Mouse (Mus musculus): ENCODE results near the gene Ccser1. TPM values are rescaled to one million over a fixed set of nuclear protein-coding genes. Genes with fewer than 3 reads are reported as not detected.
"Not testable (repeated sequence)": the region's sequence is repeated elsewhere in the genome, so short reads cannot be mapped to it uniquely, and the experiment has no call there.

Gene Ccser1
- polyA plus RNA-seq, 1 experiment, result 5.3 TPM

DNA sequence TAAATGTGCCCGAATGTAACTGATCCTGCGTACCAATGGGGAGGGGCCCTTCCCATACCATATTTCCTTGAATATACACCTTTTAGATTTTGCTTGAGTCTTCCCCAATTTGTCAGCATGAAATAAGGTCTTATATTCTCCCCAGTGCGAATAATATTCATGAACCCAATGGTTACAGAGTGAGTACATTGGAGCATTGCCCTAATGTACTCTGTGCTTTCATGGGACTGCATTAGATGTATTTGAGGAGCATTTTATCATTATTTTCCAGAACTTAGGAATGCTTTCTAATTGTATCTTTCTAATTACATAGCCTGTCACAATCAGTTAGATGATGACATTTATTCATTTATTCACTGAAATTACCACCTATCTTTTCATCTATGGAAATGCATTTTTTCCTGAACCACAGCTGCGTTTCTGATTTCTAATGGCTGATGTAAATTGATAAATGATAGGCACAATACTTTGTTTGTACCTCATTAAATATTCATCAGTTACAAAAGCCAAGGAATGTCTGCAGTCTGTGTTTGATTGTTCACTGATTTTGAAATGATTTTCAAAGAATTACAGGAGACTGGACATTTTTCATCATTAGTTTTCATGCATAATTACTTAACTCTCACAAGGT lies 67.8 kb downstream of the Ccser1 start:
- Histone ChIP-seq H3K4me1 (ENCODE audit: control insufficient read depth, insufficient read depth, low read length) (no peaks in the 10 kb centered on the region; the same call in 1 of the 2 replicates), H3K27ac (ENCODE audit: insufficient read depth, low read length) (no peak overlapping the region), H3K4me3 (ENCODE audit: insufficient read depth, low read length) (no peak overlapping the region)
- TF ChIP-seq POLR2A (IDR thresholded peaks at IDR 0.05; ENCODE audit: low read depth, low read length) (no peak), CTCF (IDR thresholded peaks at IDR 0.05; ENCODE audit: borderline replicate concordance, insufficient read depth, low read length) (no peak)

DNA sequence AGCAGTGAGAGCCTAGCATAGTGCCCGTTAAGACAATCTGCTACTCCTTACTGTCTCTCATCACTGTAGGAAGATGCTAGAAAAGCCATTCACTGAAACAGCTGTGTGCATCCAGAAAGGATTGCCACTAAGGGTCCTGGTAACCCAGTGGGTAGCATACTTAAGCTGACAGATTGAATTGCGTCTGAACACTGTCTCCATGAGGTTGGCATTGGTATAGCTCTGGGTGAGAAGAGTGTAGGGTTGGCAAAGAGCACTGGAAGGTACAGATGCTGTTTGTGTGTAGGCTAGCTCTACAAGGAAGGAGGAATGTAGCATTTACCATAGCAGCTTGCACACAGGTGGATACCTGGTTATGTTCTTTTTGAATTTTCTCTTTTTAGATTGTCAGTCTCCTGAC lies 68.6 kb downstream of the Ccser1 start:
- Histone ChIP-seq H3K4me3 (ENCODE audit: insufficient read depth, low read length) (no peak overlapping the region), H3K4me1 (ENCODE audit: control insufficient read depth, insufficient read depth, low read length) (no peaks in the 10 kb centered on the region; the same call in 1 of the 2 replicates), H3K27ac (ENCODE audit: insufficient read depth, low read length) (no peak overlapping the region)
- TF ChIP-seq POLR2A (IDR thresholded peaks at IDR 0.05; ENCODE audit: low read depth, low read length), result no peak
- TF ChIP-seq CTCF (IDR thresholded peaks at IDR 0.05; ENCODE audit: borderline replicate concordance, insufficient read depth, low read length), result no peak

DNA sequence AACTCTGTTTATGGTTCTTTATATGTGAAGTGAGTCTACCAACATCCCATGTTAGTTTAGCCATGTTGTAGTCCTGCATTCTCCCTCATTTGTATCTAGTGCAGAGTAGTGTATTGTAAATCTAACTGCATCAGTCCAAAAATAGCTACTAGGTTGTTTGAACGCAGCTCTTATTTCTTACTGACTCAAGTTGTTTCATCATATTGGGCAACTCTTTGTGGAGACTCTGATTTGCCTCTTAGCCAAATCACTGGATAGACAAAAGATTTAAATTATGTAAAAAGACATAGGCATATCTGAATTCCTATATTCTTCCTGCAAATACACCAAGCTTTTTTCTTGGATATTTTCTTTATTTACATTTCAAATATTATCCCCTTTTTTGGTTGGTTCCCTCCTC lies 71.1 kb downstream of the Ccser1 start:
- Histone ChIP-seq H3K27ac (ENCODE audit: insufficient read depth, low read length) (no peak overlapping the region), H3K4me3 (ENCODE audit: insufficient read depth, low read length) (no peak overlapping the region), H3K4me1 (ENCODE audit: control insufficient read depth, insufficient read depth, low read length) (no peaks in the 10 kb centered on the region; the same call in 1 of the 2 replicates)
- no peak for TF ChIP-seq POLR2A (IDR thresholded peaks at IDR 0.05; ENCODE audit: low read depth, low read length)
- TF ChIP-seq CTCF (IDR thresholded peaks at IDR 0.05; ENCODE audit: borderline replicate concordance, insufficient read depth, low read length), result no peak

DNA sequence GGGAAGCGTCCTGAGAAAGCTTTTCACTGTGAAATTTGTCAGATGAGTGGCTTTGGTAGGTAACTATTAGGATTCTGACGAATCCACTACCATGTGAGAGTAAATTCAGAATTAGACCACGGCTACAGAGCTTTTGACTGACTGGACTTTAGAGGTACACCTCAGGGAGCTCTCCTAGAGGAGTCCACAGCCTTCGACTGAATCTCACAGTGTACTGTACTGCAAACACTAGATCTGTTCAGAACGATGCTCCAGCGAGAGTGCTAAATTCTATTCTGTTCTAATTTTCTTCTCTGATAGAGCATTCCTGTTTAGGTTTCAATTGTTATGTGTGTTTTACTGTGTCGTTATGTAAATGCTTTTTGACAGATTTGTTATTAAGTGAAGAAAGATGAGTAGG lies 72.8 kb downstream of the Ccser1 start:
- no peak overlapping the region for H3K27ac ChIP-seq (ENCODE audit: insufficient read depth, low read length)
- no peaks in the 10 kb centered on the region for H3K4me1 ChIP-seq (ENCODE audit: control insufficient read depth, insufficient read depth, low read length)
- no peak overlapping the region for H3K4me3 ChIP-seq (ENCODE audit: insufficient read depth, low read length)
- TF ChIP-seq POLR2A (IDR thresholded peaks at IDR 0.05; ENCODE audit: low read depth, low read length) (no peak), CTCF (IDR thresholded peaks at IDR 0.05; ENCODE audit: borderline replicate concordance, insufficient read depth, low read length) (no peak)

DNA sequence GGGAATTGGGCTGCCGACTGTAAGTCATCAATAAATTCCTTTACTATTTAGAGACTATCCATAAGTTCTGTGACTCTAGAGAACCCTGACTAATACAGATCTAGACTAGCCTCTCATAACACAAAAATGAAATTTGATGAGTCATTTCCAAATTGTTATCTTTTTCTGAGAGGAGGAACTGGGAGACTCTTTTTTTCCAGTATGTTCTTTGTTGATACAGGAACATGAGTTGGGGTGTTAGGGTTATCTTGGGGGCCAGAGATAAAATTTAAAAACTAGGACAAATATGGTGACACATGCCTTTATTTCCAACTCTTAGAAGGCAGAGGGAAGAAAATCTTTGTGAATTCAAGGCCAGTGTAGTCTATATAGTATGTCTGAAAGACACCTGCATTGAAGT lies 75.8 kb downstream of the Ccser1 start:
- H3K4me3 ChIP-seq (ENCODE audit: insufficient read depth, low read length); H3K27ac ChIP-seq (ENCODE audit: insufficient read depth, low read length); H3K4me1 ChIP-seq (ENCODE audit: control insufficient read depth, insufficient read depth, low read length): not testable (repeated sequence)

DNA sequence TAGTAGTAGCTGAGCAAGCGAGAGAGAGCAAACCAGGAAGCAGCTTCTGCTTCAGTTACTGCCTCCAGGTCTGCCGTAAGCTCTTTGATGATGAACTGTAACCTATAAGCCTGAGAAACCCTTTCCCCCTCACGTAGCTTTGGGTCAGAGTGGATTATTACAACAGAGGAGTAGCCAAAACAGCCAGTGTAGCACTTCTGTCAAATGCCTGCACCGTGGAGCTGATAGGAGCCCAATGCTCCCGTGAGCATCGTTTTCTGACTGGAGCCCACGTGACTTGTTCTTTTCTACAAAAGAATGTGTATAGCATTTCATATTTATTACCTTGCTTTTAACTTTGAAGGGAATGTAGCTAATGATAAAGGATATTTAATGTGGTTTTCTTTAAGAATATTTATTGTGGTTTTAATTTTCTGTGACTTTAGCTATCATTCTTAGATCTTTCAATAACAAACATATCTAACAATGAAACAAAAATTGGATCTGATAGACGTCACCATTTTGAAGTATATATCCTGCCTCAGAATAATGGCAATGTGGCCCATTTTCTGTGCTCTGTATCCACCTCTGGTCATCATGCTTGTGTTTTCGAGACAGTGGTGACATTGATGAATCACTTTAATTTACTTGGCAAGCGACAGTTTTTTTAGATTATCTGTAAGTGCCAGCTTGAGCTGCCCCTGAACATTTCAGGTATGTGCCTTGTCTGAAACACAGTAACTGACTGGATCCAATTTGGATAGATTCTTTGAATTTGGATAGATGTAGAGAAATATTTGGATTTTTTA lies 78.9 kb downstream of the Ccser1 start:
- Histone ChIP-seq H3K27ac (ENCODE audit: insufficient read depth, low read length) (no peak overlapping the region), H3K4me1 (ENCODE audit: control insufficient read depth, insufficient read depth, low read length) (no peaks in the 10 kb centered on the region), H3K4me3 (ENCODE audit: insufficient read depth, low read length) (no peak overlapping the region)
- TF ChIP-seq POLR2A (IDR thresholded peaks at IDR 0.05; ENCODE audit: low read depth, low read length) (no peak), CTCF (IDR thresholded peaks at IDR 0.05; ENCODE audit: borderline replicate concordance, insufficient read depth, low read length) (no peak)

DNA sequence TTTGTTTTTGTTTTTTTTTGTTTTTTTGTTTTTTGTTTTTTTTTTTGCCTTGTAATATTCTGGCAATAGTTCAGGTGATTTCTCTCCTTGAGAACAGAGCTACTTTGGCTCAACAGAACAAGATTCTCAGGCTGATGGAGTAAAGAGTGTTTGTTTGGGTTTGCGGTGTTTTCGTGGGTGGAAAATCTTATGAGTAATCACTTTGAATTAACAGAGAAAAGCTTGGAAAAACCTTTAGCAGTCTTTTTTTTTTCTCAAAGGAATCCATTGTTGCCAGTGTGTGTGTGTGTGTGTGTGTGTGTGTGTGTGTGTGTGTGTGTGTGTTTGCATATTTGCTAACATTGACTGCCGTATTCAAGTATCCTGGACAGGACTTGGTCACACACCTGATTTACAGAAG lies 81.3 kb downstream of the Ccser1 start:
- Histone ChIP-seq H3K4me1 (ENCODE audit: control insufficient read depth, insufficient read depth, low read length) (no peaks in the 10 kb centered on the region), H3K4me3 (ENCODE audit: insufficient read depth, low read length) (no peak overlapping the region), H3K27ac (ENCODE audit: insufficient read depth, low read length) (no peak overlapping the region)
- TF ChIP-seq POLR2A (IDR thresholded peaks at IDR 0.05; ENCODE audit: low read depth, low read length) (no peak), CTCF (IDR thresholded peaks at IDR 0.05; ENCODE audit: borderline replicate concordance, insufficient read depth, low read length) (no peak)

DNA sequence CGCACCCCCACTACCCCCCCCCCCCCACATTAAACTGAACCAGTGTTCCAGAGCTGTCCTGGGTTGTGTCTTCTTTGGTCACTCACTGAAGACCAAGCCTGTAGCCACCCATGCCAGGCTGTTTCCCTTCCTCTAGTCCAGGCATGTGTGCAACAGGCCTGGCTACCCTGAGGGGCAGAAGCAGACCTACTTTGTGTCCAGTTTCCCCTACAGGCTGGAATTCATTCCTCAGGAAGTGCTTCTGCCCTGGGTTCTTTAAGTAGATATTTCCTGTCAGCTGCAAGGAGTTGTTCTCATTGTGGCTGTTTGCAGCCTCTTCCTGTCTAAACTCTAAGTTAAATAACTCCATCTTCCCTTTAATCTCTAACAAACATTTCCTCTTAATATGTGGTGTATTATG lies 82.3 kb downstream of the Ccser1 start:
- no peak overlapping the region for H3K27ac ChIP-seq (ENCODE audit: insufficient read depth, low read length)

DNA sequence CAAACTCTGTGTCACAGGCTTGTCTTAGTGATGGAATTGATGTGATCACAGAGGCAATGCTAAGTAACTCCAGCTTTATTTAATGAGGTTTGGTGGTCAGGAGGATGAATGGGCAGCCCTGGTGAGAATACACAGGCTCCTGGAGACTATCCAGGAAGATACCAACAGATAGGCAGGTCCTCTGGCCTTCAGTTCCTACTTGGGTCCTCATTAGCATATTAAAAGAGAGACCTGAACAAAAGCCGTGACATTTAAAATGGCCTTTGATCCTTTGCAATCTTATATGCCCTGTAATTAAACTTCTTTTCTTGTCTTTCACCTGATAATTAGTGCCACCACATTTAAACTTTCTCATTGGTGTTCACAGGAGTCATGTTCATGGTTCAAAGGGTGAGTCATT lies 83.2 kb downstream of the Ccser1 start:
- TF ChIP-seq POLR2A (IDR thresholded peaks at IDR 0.05; ENCODE audit: low read depth, low read length) (no peak), CTCF (IDR thresholded peaks at IDR 0.05; ENCODE audit: borderline replicate concordance, insufficient read depth, low read length) (no peak)
- Histone ChIP-seq H3K27ac (ENCODE audit: insufficient read depth, low read length) (no peak overlapping the region), H3K4me3 (ENCODE audit: insufficient read depth, low read length) (no peak overlapping the region), H3K4me1 (ENCODE audit: control insufficient read depth, insufficient read depth, low read length) (no peaks in the 10 kb centered on the region)

More for the DNA sequence above, 82.3 kb downstream of the Ccser1 start:
- Histone ChIP-seq H3K4me1 (ENCODE audit: control insufficient read depth, insufficient read depth, low read length) (no peaks in the 10 kb centered on the region), H3K4me3 (ENCODE audit: insufficient read depth, low read length) (no peak overlapping the region)
- TF ChIP-seq POLR2A (IDR thresholded peaks at IDR 0.05; ENCODE audit: low read depth, low read length), result no peak
- no peak for TF ChIP-seq CTCF (IDR thresholded peaks at IDR 0.05; ENCODE audit: borderline replicate concordance, insufficient read depth, low read length)

GRCm38 (mm10) chr6:61271033-61271432 lies 90.9 kb downstream of the Ccser1 start:
- TF ChIP-seq CTCF (IDR thresholded peaks at IDR 0.05; ENCODE audit: borderline replicate concordance, insufficient read depth, low read length) (no peak), POLR2A (IDR thresholded peaks at IDR 0.05; ENCODE audit: low read depth, low read length) (no peak)
- Histone ChIP-seq H3K4me1 (ENCODE audit: control insufficient read depth, insufficient read depth, low read length) (no peaks in the 10 kb centered on the region), H3K4me3 (ENCODE audit: insufficient read depth, low read length) (no peak overlapping the region), H3K27ac (ENCODE audit: insufficient read depth, low read length) (no peak overlapping the region)

All from embryonic fibroblast, embryonic 13.5 days (primary cell).